Mouse (Mus musculus) G1E (cell line): Measurements from ENCODE around the gene Dzank1. TPM values are rescaled to one million over a fixed set of nuclear protein-coding genes. Genes with fewer than 3 reads are reported as not detected.

Experiments used
- ATAC-seq: 2 replicates; pipeline ENCODE4 v1.8.0; 2016; ENCODE audit warnings: mild to moderate bottlenecking; ENCODE audit not compliant: insufficient number of reproducible peaks, poor library complexity, low FRiP score, severe bottlenecking; ENCODE audit errors: extremely low read depth
- DNase-seq: peaks from one replicate; pipeline ENCODE4 v3.0.0; 2012; ENCODE audit warnings: low spot score
- H3K27me3 ChIP-seq: 2 replicates; pipeline ENCODE4 v1.6.1; 2012; ENCODE audit warnings: mild to moderate bottlenecking, low read length, inconsistent platforms; ENCODE audit not compliant: insufficient read depth
- H3K36me3 ChIP-seq: replicated peaks from 2 replicates; pipeline ENCODE3; 2012; ENCODE audit warnings: mild to moderate bottlenecking, inconsistent platforms
- H3K4me1 ChIP-seq: 2 replicates; pipeline ENCODE4 v1.6.1; 2012; ENCODE audit warnings: low read depth, low read length, inconsistent platforms, mixed read lengths; ENCODE audit not compliant: insufficient read depth
- H3K4me3 ChIP-seq: 2 replicates; pipeline ENCODE4 v1.5.1; 2012; ENCODE audit warnings: low read depth, mild to moderate bottlenecking, inconsistent platforms, low read length, moderate library complexity, mixed read lengths
- H3K9me3 ChIP-seq: replicated peaks from 2 replicates; pipeline ENCODE4 v1.6.1; 2012; ENCODE audit warnings: inconsistent platforms
- CTCF ChIP-seq: IDR thresholded peaks from 2 replicates; pipeline ENCODE4 v1.5.1; 2012; ENCODE audit warnings: low read depth, low read length, inconsistent platforms, mixed read lengths
- GATA1 ChIP-seq: IDR thresholded peaks from 2 replicates; pipeline ENCODE4 v1.6.1; 2012; ENCODE audit warnings: borderline replicate concordance, low read length, inconsistent platforms, mixed read lengths
- GATA2 ChIP-seq: IDR thresholded peaks from 2 replicates; pipeline ENCODE4 v1.6.1; 2012; ENCODE audit warnings: low read depth, low read length, inconsistent platforms, borderline replicate concordance
- POLR2AphosphoS5 ChIP-seq: IDR thresholded peaks from 2 replicates; pipeline ENCODE4 v1.6.1; 2012; ENCODE audit warnings: low read depth, low read length, inconsistent platforms; ENCODE audit not compliant: insufficient replicate concordance
- TAL1 ChIP-seq: conservative IDR thresholded peaks from 2 replicates; pipeline ENCODE4 v1.6.1; 2012; ENCODE audit warnings: low read depth, low read length, inconsistent platforms, mixed read lengths
- polyA plus RNA-seq: library from polyadenylated mRNA; stranded (reverse); fragments of >175 nt; gene quantifications from 2 replicates; pipeline ENCODE4 v1.2.3, GENCODE M21; 2012
- total RNA-seq, 2 experiments: library from RNA; stranded (forward) in 1 of 2; stranded (reverse) in 1 of 2; fragments of 200-1000 nt in 1 of 2; fragments of >200 nt in 1 of 2; fragmentation: Nextera tagmentation in 1 of 2; gene quantifications; 2 replicates each; pipeline ENCODE4 v1.2.3; 2014 to 2017

Gene Dzank1
- total and polyA plus RNA-seq, 3 experiments, result 0.02 to 0.53 (median 0.22) TPM

GRCm38 (mm10) chr2:144525856-144526255, 1.4 kb downstream of the Dzank1 start:
- TF ChIP-seq CTCF, result no peak
- TF ChIP-seq TAL1, result no peak
- no peak for TF ChIP-seq GATA1
- no peak for TF ChIP-seq GATA2
- no peak for TF ChIP-seq POLR2AphosphoS5
- no peak for DNase-seq
- H3K36me3 ChIP-seq, result peaks cover 19% of the 10 kb centered on the region
- H3K4me3 ChIP-seq, result no peak overlapping the region
- H3K27me3 ChIP-seq, result peaks cover 12% of the 10 kb centered on the region
- peaks cover 29% of the 10 kb centered on the region for H3K4me1 ChIP-seq
- ATAC-seq, result no peak
- no peaks in the 10 kb centered on the region for H3K9me3 ChIP-seq

GRCm38 (mm10) chr2:144519772-144520171, 7.4 kb downstream of the Dzank1 start:
- DNase-seq (no peak), ATAC-seq (no peak)
- TF ChIP-seq GATA2 (no peak), GATA1 (no peak), TAL1 (no peak), CTCF (no peak), POLR2AphosphoS5 (no peak)
- no peaks in the 10 kb centered on the region for H3K4me1 ChIP-seq
- H3K4me3 ChIP-seq, result no peak overlapping the region
- no peaks in the 10 kb centered on the region for H3K36me3 ChIP-seq
- H3K9me3 ChIP-seq, result no peaks in the 10 kb centered on the region
- H3K27me3 ChIP-seq, result peaks cover 9% of the 10 kb centered on the region

GRCm38 (mm10) chr2:144514619-144515018, 12.6 kb downstream of the Dzank1 start:
- Histone ChIP-seq H3K4me1 (no peaks in the 10 kb centered on the region), H3K4me3 (no peak overlapping the region), H3K9me3 (no peaks in the 10 kb centered on the region), H3K27me3 (peaks cover 5% of the 10 kb centered on the region), H3K36me3 (no peaks in the 10 kb centered on the region)
- ATAC-seq (no peak), DNase-seq (no peak)
- TF ChIP-seq TAL1 (no peak), GATA2 (no peak), GATA1 (no peak), POLR2AphosphoS5 (no peak), CTCF (no peak)

- no peak for TF ChIP-seq GATA2
- Histone ChIP-seq H3K4me3 (no peak overlapping the region), H3K9me3 (no peaks in the 10 kb centered on the region), H3K4me1 (no peaks in the 10 kb centered on the region), H3K36me3 (no peaks in the 10 kb centered on the region), H3K27me3 (peaks cover 15% of the 10 kb centered on the region)
- no peak for ATAC-seq
- no peak for DNase-seq
Observed at GRCm38 (mm10) chr2:144502134-144502533, 25.1 kb downstream of the Dzank1 start.

- H3K4me1 ChIP-seq, result no peaks in the 10 kb centered on the region
- no peak for ATAC-seq
- no peak for DNase-seq
- H3K4me3 ChIP-seq, result no peak overlapping the region
- no peaks in the 10 kb centered on the region for H3K27me3 ChIP-seq
- H3K36me3 ChIP-seq, result no peaks in the 10 kb centered on the region
- H3K9me3 ChIP-seq, result no peaks in the 10 kb centered on the region
- TF ChIP-seq GATA1 (no peak), GATA2 (no peak), CTCF (no peak), POLR2AphosphoS5 (no peak), TAL1 (no peak)
Observed at GRCm38 (mm10) chr2:144489342-144489741, 37.9 kb downstream of the Dzank1 start.

GRCm38 (mm10) chr2:144487476-144487875, 39.7 kb downstream of the Dzank1 start:
- H3K27me3 ChIP-seq, result no peaks in the 10 kb centered on the region
- H3K4me3 ChIP-seq, result no peak overlapping the region
- no peaks in the 10 kb centered on the region for H3K4me1 ChIP-seq
- no peak for DNase-seq
- TF ChIP-seq GATA2 (no peak), CTCF (no peak), TAL1 (no peak), POLR2AphosphoS5 (no peak), GATA1 (no peak)
- H3K36me3 ChIP-seq, result no peaks in the 10 kb centered on the region
- ATAC-seq, result no peak
- H3K9me3 ChIP-seq, result no peaks in the 10 kb centered on the region

- H3K4me3 ChIP-seq, result no peak overlapping the region
- ATAC-seq (no peak), DNase-seq (no peak)
- TF ChIP-seq GATA1, result no peak
- TF ChIP-seq CTCF, result no peak
- no peak for TF ChIP-seq TAL1
- TF ChIP-seq POLR2AphosphoS5, result no peak
- TF ChIP-seq GATA2, result no peak
- no peaks in the 10 kb centered on the region for H3K9me3 ChIP-seq
- H3K27me3 ChIP-seq, result no peaks in the 10 kb centered on the region
- H3K4me1 ChIP-seq, result no peaks in the 10 kb centered on the region
- no peaks in the 10 kb centered on the region for H3K36me3 ChIP-seq
Observed at GRCm38 (mm10) chr2:144485439-144485838, 41.8 kb downstream of the Dzank1 start.
